Mouse (Mus musculus) lung, postnatal 0 days (tissue): Measurements from ENCODE around the gene Alkbh3. TPM values are rescaled to one million over a fixed set of nuclear protein-coding genes. Genes with fewer than 3 reads are reported as not detected.

Experiments used
- ATAC-seq: fragments of 200-750 bp; cut with Nextera tagmentation; 2 replicates; pipeline ENCODE4 v1.8.0; 2017; ENCODE audit warnings: moderate library complexity
- DNase-seq: peaks from one replicate; pipeline ENCODE4 v3.0.0-alpha.2; 2016; ENCODE audit warnings: low spot score
- H3K27ac ChIP-seq: fragments of 300-500 bp; sonication (generic); 2 replicates; pipeline ENCODE4 v1.5.1; 2014; ENCODE audit warnings: antibody characterized with exemption, mild to moderate bottlenecking, low read length, mixed read lengths
- H3K27me3 ChIP-seq: fragments of 300-500 bp; sonication (generic); replicated peaks from 2 replicates; pipeline ENCODE4 v1.6.1; 2014; ENCODE audit warnings: low read length, mixed read lengths; ENCODE audit not compliant: insufficient read depth
- H3K36me3 ChIP-seq: fragments of 300-500 bp; sonication (generic); 2 replicates; pipeline ENCODE4 v1.6.1; 2014; ENCODE audit warnings: low read length, mixed read lengths; ENCODE audit not compliant: insufficient read depth
- H3K4me1 ChIP-seq: fragments of 300-500 bp; sonication (generic); 2 replicates; pipeline ENCODE4 v1.6.1; 2014; ENCODE audit warnings: antibody characterized with exemption, low read depth, low read length, mixed read lengths; ENCODE audit not compliant: insufficient read depth
- H3K4me2 ChIP-seq: fragments of 300-500 bp; sonication (generic); replicated peaks from 2 replicates; pipeline ENCODE4 v1.6.1; 2014; ENCODE audit warnings: low read depth, mild to moderate bottlenecking, low read length, moderate library complexity, mixed read lengths
- H3K4me3 ChIP-seq: fragments of 300-500 bp; sonication (generic); 2 replicates; pipeline ENCODE4 v1.5.1; 2014; ENCODE audit warnings: low read depth, low read length
- H3K9ac ChIP-seq: fragments of 300-500 bp; sonication (generic); replicated peaks from 2 replicates; pipeline ENCODE4 v1.6.1; 2014; ENCODE audit warnings: low read depth, mild to moderate bottlenecking
- H3K9me3 ChIP-seq: fragments of 300-500 bp; sonication (generic); 2 replicates; pipeline ENCODE4 v1.6.1; 2016; ENCODE audit warnings: low read length, mixed read lengths
- CTCF ChIP-seq: IDR thresholded peaks from 2 replicates; pipeline ENCODE4 v1.5.1; 2016; ENCODE audit warnings: antibody characterized with exemption, mild to moderate bottlenecking
- EP300 ChIP-seq: IDR thresholded peaks from 2 replicates; pipeline ENCODE4 v1.6.1; 2016; ENCODE audit warnings: antibody characterized with exemption, mild to moderate bottlenecking, control low read depth
- WGBS: fragments of 180-500 bp; shearing (Covaris S2); extraction: QIAGEN DNeasy Blood & Tissue Kit; methylation state at CpG from one replicate; pipeline ENCODE4 v1.1.7; 2014; 5-methylcytosine and 5-hydroxymethylcytosine counted together
- polyA plus RNA-seq: library from polyadenylated mRNA; unstranded; fragments of >200 nt; fragmentation: Nextera tagmentation; extraction: Ambion mirVana; gene quantifications from 2 replicates; pipeline ENCODE4 v1.2.1, GENCODE M21; 2015

Alkbh3 gene
- polyA plus RNA-seq, 1 experiment from 2014 or later, result 59.9 TPM

DNA sequence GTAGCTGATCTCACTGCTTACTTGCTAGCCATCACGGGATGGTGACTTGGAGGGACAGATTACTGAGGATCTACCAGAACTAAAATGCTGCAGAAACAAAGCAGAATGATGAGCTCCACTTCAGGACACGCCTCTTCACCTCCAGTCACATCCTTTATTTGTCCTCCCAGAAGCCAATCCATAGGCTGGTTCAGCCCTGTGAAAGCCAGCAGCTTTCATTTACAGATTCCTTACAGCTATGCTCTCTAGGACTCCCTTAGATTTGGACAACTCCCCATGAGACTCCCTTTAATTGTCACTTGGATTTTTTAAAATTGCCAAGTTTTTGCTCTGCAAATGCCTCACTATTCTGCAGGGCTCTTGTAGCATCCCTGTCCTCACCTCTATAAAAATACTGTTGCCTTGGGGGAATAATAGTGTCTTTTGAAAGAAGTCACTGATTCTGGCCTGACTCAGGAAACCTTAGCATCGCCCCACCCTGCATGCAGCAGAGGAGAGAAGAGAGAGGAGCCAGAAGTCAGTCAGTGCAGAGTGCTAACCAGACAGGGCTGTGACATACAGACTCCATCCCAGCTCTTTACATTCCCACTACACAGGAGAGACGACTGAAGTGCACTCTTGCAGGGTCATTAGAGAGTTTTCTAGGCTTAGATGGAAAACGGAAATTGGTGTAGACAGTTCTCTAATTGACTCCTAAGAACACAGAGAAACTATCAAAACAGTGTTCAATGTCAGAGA is 38.3 kb upstream of the Alkbh3 start:
- DNase-seq (no peak), ATAC-seq (no peak)
- Histone ChIP-seq H3K9ac (no peak overlapping the region), H3K27ac (no peak overlapping the region), H3K4me2 (no peak overlapping the region), H3K9me3 (no peaks in the 10 kb centered on the region), H3K4me3 (no peak overlapping the region), H3K27me3 (no peaks in the 10 kb centered on the region), H3K4me1 (no peaks in the 10 kb centered on the region), H3K36me3 (no peaks in the 10 kb centered on the region)
- TF ChIP-seq EP300 (no peak), CTCF (no peak)
- 62% methylated on average over 5 of the region's 5 CpGs for WGBS

DNA sequence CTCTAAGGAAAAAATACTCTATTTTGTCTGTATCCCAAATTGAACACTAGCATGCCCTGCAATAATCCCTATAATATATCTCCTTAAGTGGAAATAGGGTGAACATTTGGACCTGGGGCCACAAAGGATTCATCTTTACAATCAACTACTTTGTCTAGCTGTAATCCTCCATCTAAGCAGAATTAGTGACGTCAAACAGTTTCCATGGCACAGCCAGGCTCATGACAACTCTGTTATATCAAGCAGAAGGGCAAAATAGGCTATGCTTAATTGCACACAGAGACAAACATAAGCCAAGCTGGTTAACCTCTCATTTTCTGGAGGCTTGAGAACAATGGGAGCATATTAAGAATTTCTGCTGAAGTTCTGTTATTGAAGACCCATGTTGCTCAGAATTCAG is 37.7 kb upstream of the Alkbh3 start:
- DNase-seq (no peak), ATAC-seq (no peak)
- Histone ChIP-seq H3K9ac (no peak overlapping the region), H3K4me1 (no peaks in the 10 kb centered on the region), H3K4me3 (no peak overlapping the region), H3K9me3 (no peaks in the 10 kb centered on the region), H3K27ac (no peak overlapping the region), H3K27me3 (no peaks in the 10 kb centered on the region), H3K4me2 (no peak overlapping the region), H3K36me3 (no peaks in the 10 kb centered on the region)
- TF ChIP-seq EP300, result no peak
- no peak for TF ChIP-seq CTCF
- 79% methylated on average over 1 of the region's 1 CpGs for WGBS

DNA sequence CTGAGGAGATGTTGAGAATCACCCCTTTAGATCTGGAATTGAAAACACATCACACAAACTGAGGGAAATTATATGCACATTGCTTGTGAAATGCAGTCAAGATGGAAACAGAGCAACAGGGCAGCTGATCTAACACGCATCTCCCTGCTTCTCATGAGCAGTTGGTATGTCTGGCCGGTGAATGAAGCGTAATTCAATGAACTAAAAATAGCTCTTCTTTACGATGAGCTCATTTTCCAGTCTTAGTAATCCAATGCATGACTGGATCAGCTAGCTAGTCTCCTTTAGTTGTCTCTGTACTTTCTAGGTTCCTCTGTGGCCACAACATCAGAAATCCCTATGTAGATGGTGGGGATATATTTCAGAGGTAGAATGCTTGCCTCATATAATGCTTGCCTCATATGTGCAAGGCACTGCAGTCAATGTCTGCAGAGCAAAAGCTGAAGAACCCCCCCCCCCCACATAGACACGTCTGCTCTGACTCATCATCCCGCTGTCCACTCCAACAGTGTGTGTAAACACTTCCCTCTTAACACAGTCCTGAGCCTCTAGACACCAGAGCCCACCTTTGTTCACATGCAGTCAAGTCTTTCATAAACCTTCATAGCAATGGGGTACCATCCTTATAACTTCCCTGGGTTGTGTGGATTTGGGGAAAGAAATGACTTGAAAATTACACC is 34.9 kb upstream of the Alkbh3 start:
- no peak overlapping the region for H3K4me3 ChIP-seq
- H3K27ac ChIP-seq, result no peak overlapping the region
- DNase-seq (no peak), ATAC-seq (peak; percentile 38; the same call in 1 of the 2 replicates)
- 51% methylated on average over 6 of the region's 6 CpGs for WGBS
- no peak overlapping the region for H3K9ac ChIP-seq
- H3K36me3 ChIP-seq, result no peaks in the 10 kb centered on the region
- no peaks in the 10 kb centered on the region for H3K27me3 ChIP-seq
- no peaks in the 10 kb centered on the region for H3K9me3 ChIP-seq
- no peak overlapping the region for H3K4me2 ChIP-seq
- no peaks in the 10 kb centered on the region for H3K4me1 ChIP-seq
- TF ChIP-seq CTCF (no peak), EP300 (no peak)

DNA sequence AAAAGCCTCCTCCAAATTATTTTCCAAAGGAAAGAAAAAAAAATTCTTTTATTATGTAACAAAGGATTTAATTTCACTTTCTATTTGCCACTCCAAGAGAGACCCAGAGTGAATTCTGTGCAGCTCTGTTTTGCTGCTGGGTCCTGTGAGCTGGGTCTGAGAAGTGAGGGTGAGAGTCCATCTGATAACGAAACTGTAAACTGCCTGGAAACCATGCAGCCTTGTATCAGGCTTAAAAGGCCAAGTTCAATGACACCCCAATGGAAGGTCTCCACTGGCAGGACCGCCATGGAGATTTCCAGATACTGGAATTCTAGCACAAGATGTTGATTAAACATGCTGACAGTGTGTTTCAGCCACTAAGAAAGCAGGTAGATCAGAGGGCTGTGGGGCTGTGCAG is 33.6 kb upstream of the Alkbh3 start:
- TF ChIP-seq EP300 (no peak), CTCF (no peak)
- ATAC-seq, result no peak

DNA sequence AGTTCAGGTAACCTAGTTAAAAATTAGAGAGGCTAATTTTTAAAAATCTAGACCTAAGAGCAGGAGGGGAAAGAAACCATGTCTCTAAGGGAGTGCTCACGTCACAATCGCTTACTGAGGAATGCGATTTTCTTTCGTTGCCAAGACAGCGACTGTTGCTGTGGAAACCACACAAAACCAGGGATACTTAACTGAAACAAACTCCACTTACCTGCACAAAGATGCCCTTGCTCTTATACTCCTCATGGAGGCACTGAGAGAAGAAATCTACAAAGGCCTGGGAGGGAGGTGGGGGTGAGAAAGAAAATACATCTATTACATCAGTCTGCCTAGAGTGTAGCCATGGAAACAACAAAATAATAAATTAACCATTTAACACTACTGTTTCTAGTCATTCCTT is 33.1 kb upstream of the Alkbh3 start:
- no peak overlapping the region for H3K9ac ChIP-seq
- TF ChIP-seq CTCF (no peak), EP300 (no peak)

More for the DNA sequence above, 33.6 kb upstream of the Alkbh3 start:
- H3K4me3 ChIP-seq, result no peak overlapping the region
- H3K4me2 ChIP-seq, result no peak overlapping the region
- no peaks in the 10 kb centered on the region for H3K4me1 ChIP-seq
- DNase-seq, result no peak
- whole genome bisulfite sequencing, result 70% methylated on average over 2 of the region's 2 CpGs
- no peaks in the 10 kb centered on the region for H3K9me3 ChIP-seq
- H3K27me3 ChIP-seq, result no peaks in the 10 kb centered on the region
- no peaks in the 10 kb centered on the region for H3K36me3 ChIP-seq
- no peak overlapping the region for H3K27ac ChIP-seq
- no peak overlapping the region for H3K9ac ChIP-seq

DNA sequence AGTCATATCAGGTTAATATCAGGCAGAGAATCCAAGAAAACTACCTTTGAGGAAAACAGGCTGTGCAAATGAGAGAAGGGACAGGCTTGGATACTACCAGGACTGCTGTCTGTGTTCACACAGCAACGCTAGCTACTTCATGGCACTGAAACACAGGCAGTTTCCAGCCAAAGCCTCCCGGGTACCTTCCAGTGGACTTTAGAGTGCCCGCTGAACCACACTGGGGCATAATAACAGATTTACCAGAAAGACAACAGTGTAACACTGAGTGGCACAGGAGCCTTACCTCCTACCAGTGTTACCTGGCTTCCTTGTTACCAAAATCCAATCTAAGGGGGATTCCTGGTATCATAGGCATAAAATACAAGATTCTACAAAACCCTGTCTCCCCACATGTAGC is 31.9 kb upstream of the Alkbh3 start:
- no peak for DNase-seq
- TF ChIP-seq CTCF, result no peak
- no peak for TF ChIP-seq EP300
- no peak overlapping the region for H3K4me2 ChIP-seq
- H3K4me3 ChIP-seq, result no peak overlapping the region
- no peak overlapping the region for H3K27ac ChIP-seq
- H3K4me1 ChIP-seq, result no peaks in the 10 kb centered on the region
- no peak overlapping the region for H3K9ac ChIP-seq
- no peak for ATAC-seq
- no peaks in the 10 kb centered on the region for H3K36me3 ChIP-seq
- H3K9me3 ChIP-seq, result no peaks in the 10 kb centered on the region
- 94% methylated on average over 3 of the region's 3 CpGs for WGBS
- H3K27me3 ChIP-seq, result no peaks in the 10 kb centered on the region

More for the DNA sequence above, 33.1 kb upstream of the Alkbh3 start:
- peak; percentile 24 for DNase-seq
- Histone ChIP-seq H3K27me3 (no peaks in the 10 kb centered on the region), H3K36me3 (no peaks in the 10 kb centered on the region), H3K9me3 (no peaks in the 10 kb centered on the region), H3K4me2 (no peak overlapping the region), H3K27ac (no peak overlapping the region), H3K4me3 (no peak overlapping the region), H3K4me1 (no peaks in the 10 kb centered on the region)
- WGBS, result 45% methylated on average over 5 of the region's 5 CpGs
- peak; percentile 47 for ATAC-seq
